Mouse (Mus musculus) c-Kit-positive CD71-negative TER-119-negative erythroid progenitor cells, embryonic 14.5 days (primary cell): ENCODE results near the gene Slc2a3.
"Not testable (repeated sequence)": the region's sequence is repeated elsewhere in the genome, so short reads cannot be mapped to it uniquely, and the experiment has no call there.

ENCODE experiments used
- DNase-seq: peaks from one replicate; pipeline ENCODE4 v3.0.0-alpha.2; 2013; ENCODE audit warnings: low read depth

The Slc2a3 gene

GRCm38 (mm10) chr6:122804418-122804817 lies 3.0 kb upstream of the Slc2a3 start:
- DNase-seq = peak; percentile 91

GRCm38 (mm10) chr6:122801801-122802514 lies 518 bp upstream of the Slc2a3 start:
- no peak for DNase-seq

DNA sequence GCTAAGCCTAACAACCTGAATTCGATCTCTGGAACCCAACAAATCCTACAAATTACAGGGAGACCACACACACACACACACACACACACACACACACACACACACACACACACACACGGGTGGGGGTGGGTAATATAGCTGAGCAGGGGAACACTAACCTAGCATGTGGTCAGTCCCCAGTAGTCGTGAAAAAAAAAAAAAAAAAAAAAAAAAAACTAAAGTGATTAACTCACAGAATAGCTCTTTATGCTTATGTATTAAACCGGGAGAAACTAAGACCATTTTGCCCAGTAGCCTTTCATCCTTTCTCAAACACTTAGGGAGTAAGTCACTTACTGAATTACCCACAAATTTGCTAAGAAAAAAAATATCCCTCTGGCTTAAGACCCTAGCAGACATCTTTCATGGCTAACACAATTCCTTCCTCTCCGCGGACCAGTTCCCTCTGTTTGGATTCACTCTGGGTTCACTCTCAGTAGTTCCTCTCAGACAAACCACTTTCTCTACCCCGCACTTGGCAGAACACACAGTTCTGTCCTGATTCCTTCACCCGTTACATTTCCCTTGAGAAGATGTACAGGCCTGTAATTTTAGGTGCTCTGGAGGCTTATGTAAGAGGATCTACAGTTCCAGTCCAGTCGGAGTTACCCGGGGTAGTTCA lies 670 bp downstream of the Slc2a3 start:
- DNase-seq = no peak

DNA sequence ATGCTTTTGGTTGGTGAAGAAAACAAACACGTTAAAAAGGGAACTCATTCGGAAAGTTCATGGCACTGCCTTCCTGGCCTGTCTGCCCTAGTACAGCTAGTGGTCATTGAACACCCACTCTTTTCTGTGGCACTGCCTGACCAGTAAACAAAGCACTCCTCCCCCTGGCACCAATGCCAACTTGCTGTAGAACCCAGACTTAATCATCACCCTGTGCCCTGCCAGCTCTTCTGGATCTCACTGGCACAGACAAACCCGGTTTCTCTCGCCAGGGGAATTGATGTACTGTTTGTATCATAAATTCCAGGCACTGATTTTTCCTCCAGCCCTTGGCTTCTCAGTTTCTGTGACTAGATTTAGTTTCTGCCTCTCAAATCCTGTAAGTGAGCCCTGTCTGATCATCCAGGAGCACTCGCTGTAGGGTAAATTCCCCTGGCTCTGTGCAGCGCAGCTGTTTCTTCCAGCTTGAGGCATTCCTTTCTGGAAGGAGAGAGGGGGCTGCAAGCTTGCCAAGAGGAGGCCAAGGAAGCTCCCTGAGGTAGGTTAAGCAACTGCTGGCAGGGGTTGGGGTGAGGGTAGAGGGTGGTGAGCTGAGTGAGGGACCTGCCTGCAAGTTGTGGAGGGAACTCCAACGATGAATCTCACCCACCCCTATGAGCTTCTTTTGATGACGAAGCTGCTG lies 6.0 kb downstream of the Slc2a3 start:
- DNase-seq = no peak

DNA sequence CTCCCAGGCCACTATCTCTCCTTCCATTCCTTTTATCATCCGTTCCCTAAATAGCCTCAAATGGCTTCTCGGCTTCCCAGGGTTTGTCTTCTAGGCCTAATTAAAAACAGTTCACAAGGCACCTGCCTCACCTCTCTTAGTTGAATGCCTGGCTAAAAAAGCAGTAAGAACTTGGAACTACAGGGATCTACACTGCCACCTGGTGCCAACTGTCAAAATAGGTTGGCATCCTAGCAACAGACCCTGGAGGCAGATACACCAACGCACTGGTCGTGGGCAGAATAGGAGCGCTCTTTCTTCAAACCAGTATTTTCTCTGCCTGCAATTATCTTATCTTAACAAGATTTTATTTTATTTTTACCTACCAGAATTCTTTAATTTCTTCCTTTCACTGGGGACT lies 15.2 kb downstream of the Slc2a3 start:
- no peak for DNase-seq

DNA sequence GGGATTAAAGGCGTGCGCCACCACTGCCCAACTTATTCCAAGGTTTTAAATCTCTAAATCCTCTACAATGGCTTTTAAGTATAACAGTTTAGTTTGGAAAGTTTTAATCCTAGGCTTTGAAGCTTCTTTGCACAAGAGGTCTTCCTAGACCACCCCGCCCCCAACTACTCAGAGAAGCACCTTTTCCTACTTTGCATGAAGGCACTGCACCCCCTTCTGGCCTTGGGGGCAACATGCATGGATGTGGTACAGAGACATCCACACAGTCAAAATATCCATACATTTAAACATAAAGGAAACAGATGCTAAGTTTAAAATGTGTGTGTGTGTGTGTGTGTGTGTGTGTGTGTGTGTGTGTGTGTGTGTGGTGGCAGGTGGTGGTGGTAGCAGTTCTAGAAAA lies 16.6 kb downstream of the Slc2a3 start:
- no peak for DNase-seq

DNA sequence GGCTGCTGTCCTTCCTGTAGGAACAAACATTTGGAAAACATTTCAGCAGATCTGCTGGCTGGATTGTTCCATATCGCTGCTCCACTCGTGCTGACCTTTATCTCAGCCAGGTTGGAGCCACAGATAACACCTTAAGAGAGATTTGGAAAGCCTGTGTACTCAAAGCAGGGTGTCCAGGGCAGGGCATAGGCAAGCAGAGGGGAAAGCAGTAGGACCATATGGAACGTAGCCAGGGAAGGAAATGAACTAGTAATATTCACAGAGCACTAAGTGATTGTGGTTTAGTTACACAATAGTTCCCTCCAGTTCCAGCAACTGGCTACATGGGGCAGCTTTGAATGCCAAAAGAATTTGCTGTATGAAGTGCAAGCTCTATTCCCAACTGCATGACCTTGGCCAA lies 19.3 kb downstream of the Slc2a3 start:
- no peak for DNase-seq

GRCm38 (mm10) chr6:122781167-122781566 lies 20.3 kb downstream of the Slc2a3 start:
- DNase-seq = no peak

DNA sequence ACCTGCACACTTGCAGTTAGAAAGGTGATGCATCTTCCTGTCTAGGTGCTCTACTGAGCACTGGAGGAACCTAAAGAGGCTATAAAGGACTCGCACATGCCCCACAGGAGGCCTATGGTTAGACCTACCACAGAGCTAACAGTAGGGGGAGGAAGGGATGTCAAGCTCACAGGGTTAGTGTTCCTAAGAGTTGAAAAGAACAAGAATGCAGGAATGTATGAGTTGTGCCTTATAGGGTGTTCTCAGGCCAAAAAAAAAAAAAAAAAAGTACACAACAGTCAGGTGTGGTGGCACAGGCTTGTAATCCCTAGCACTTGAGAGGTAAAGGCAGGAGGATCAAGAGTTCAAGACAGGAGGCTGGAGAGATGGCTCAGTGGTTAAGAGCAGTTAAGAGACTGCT lies 21.5 kb downstream of the Slc2a3 start:
- no peak for DNase-seq

DNA sequence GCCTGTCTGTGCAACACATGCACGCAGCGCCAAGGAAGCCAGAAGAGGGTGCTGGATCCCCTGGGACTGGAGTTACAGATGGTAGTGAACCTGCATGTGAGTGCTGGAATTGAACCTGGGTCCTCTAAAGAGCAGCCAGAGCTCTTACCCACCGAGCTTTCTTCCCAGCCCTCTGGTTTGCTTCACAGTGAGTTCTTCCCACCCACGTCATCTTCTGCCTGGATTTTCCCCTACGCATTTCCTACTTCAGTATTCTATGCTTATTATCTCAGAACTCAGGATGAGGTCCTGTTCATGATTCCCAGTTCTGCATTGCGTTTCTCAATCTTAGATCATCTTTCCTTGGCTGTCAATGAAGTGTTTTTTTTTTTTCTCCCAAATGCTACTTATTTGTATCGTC lies 25.4 kb downstream of the Slc2a3 start:
- DNase-seq = no peak

- no peak for DNase-seq
Measured at GRCm38 (mm10) chr6:122774345-122774744, 27.1 kb downstream of the Slc2a3 start.

DNA sequence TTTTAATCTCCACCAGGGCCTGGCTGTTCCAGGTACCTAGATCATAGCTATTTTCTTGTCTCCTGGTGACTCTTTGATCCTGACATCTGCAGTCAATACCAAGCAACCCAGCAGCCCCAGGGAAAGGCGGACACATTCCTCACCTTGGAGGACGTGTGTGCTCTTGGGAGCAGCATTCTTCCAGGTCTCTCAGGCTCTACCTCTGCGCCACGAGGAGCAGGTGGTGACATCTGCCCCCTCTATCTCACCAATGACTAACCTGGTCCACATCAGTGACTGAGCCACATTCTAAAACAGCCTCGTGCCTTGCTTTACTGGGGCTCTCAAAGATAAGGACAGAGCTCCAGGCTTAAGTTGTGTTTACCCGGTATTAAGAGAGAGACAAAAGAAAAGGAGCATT lies 28.7 kb downstream of the Slc2a3 start:
- no peak for DNase-seq

DNA sequence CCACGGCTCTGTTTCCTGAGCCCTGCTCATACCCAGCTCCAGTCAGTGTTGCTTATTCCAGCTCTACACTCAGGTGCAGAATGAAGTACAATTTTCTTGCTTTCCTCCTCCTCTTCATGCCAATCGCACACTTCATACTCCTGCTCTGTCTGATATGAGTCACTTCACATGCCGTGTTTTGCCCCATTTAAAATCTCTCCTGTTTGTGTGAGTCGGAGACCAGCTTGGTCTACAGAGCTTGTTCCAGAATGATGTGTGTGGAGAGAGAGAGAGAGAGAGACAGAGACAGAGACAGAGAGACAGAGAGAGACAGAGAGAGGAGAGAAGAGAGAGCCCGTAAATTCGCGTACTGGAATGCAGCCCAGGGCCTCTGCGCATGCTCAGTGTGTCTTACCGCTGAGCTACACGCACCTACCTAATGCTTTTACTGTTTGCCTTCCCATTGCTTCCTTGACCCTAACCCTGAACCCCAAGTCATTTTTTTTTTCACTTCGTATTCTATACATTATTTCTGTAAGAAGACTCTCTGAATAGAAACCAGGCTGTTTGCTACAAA lies 30.6 kb downstream of the Slc2a3 start:
- no peak for DNase-seq

GRCm38 (mm10) chr6:122769771-122770759 lies 31.4 kb downstream of the Slc2a3 start:
- no peak for DNase-seq

DNA sequence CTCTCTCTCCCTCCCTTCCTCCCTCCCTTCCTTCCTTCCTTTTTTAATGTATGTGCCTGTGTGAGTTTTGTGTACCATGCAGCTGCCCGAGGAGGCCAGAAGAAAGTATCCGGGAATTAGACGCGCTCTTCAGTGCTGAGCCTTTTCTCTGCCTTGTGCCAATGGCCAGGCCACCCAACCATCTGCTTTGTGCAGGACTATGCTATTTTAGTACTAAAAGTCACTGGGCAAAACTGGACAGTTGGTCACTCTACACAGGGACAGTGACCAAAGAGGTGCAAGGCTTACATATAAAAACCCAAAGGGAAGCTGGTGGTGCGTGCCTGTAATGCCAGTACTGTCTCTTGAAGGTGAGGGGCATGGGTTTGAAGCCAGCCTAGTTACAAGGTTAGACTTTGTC lies 33.2 kb downstream of the Slc2a3 start:
- no peak for DNase-seq

DNA sequence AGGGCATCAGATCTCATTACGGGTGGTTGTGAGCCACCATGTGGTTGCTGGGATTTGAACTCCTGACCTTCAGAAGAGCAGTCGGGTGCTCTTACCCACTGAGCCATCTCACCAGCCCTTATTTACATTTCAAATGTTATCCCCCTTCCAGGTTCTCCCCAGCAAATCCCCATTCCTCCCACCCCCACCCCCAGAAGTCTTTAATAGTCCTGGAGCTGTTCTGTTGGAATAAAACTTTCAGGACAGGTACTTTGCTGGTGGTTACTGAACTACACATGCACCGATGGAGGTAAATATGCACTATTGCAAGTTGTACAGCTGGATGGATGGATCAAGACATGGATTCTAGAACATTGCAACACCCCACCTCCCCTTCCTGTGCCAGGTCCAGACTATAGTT lies 34.4 kb downstream of the Slc2a3 start:
- not testable (repeated sequence) for DNase-seq

DNA sequence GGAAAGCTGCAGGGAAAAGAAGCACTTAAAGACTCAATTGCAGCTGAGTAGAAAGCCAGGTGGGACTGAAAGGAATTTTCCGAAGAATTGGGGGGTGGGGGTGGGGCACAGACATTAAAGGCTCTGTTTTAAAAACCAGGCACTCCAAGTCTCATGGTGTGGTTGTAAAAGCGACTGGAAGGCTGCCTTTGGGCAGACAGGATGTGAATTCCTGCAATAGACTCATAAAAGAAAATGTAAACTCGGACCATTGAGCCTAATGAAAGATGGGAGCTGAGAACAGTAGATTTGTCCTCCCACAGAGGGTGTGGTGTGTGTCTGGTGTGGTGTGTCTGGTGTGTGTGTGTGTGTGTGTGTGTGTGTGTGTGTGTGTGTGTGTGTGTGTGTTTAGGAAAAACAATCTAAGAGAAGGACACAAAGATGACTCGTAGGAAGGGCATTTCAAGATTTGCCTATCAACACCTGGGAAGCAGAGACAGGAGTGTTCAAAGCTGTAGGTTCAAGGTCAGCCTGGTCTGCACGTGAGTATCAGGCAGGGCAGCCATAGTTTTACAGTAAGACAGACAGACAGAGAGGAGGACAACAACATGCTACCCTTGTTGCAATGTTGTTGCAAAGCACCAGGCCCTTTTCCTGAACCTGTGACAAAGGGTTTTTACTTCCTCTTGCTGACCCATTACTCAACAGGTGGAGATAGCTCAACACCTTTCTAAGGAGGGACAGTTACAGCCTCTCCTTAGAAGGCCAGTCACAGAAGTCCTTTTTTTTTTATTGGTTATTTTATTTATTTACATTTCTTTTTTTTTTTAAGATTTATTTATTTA lies 35.1 kb downstream of the Slc2a3 start:
- no peak for DNase-seq

- DNase-seq = no peak
Measured at GRCm38 (mm10) chr6:122765298-122765956, 36.0 kb downstream of the Slc2a3 start.

DNA sequence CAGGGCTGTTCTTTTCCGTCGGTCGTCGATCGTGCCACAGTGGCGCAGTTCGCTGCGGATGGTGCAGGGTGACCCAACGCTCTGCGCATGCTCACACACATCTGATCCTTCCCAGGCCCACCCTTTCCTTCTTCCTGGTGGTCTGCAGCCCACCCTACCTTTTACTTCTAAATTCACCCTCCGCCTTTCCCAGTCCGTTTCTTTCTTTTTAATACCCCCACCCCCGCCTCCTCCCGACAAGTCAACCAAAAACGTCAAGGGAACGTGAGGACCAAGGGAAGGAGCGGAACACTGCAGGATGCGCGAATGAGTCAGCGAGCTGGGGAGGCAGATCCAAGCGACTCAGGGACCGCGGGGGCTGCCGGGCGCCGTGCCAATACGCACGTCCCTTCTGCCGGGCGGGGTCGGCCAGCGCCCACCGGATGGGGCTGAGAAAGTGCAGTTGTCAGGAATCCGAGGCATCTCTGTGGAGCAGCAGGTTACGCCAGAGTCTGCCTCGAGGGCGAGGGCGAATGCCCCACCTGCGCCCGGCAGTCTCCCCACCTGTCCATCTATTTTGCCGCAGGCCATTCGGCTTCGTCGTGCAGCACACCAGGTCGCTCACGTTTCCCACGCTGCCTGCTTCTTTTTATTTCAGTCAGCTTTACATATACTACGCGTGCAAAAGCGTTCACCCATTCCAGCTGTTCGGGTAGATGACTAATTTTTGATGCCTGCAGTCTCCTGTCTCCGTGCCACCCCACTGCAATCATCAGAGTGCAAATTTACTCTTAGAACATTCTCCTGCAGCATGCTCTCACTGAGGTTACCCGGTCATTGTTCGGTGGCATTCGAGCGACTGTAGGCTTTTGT lies 36.8 kb downstream of the Slc2a3 start:
- DNase-seq = peak; percentile 58
